Mouse (Mus musculus) 3T3-L1 (cell line): ENCODE data around the gene Sned1.
"Not testable (repeated sequence)": the region's sequence is repeated elsewhere in the genome, so short reads cannot be mapped to it uniquely, and the experiment has no call there.

Experiments
- DNase-seq: peaks from one replicate; pipeline ENCODE4 v3.0.0-alpha.2; 2015; ENCODE audit warnings: low read depth, low spot score

Gene Sned1

GRCm38 (mm10) chr1:93229221-93229620 is 6.4 kb upstream of the Sned1 start:
- DNase-seq: peak; percentile 75

- peak; percentile 64 for DNase-seq
Measured at GRCm38 (mm10) chr1:93229626-93230025, 6.0 kb upstream of the Sned1 start.

GRCm38 (mm10) chr1:93236545-93236924 is 894 bp downstream of the Sned1 start:
- DNase-seq: peak; percentile 59

GRCm38 (mm10) chr1:93237676-93238075 is 2.0 kb downstream of the Sned1 start:
- no peak for DNase-seq

GRCm38 (mm10) chr1:93238201-93238600 is 2.6 kb downstream of the Sned1 start:
- no peak for DNase-seq

- DNase-seq: peak; percentile 62
Measured at GRCm38 (mm10) chr1:93245936-93246335, 10.3 kb downstream of the Sned1 start.

GRCm38 (mm10) chr1:93252586-93252985 is 16.9 kb downstream of the Sned1 start:
- DNase-seq: peak; percentile 40

- DNase-seq: no peak
Measured at GRCm38 (mm10) chr1:93255761-93256160, 20.1 kb downstream of the Sned1 start.

- DNase-seq: no peak
Measured at GRCm38 (mm10) chr1:93257560-93257959, 21.9 kb downstream of the Sned1 start.

- peak; percentile 56 for DNase-seq
Measured at GRCm38 (mm10) chr1:93267207-93267606, 31.6 kb downstream of the Sned1 start.

GRCm38 (mm10) chr1:93268246-93268645 is 32.6 kb downstream of the Sned1 start:
- DNase-seq: peak; percentile 65

- peak; percentile 69 for DNase-seq
Measured at GRCm38 (mm10) chr1:93270516-93271240, 35.0 kb downstream of the Sned1 start.

- no peak for DNase-seq
Measured at GRCm38 (mm10) chr1:93271751-93272150, 36.1 kb downstream of the Sned1 start.

- peak; percentile 33 for DNase-seq
Measured at GRCm38 (mm10) chr1:93272409-93272821, 36.8 kb downstream of the Sned1 start.

GRCm38 (mm10) chr1:93275561-93275960 is 39.9 kb downstream of the Sned1 start:
- DNase-seq: no peak

GRCm38 (mm10) chr1:93277041-93277440 is 41.4 kb downstream of the Sned1 start:
- no peak for DNase-seq

- DNase-seq: peak; percentile 39
Measured at GRCm38 (mm10) chr1:93289678-93290214, 54.1 kb downstream of the Sned1 start.

- DNase-seq: no peak
Measured at GRCm38 (mm10) chr1:93290956-93291355, 55.3 kb downstream of the Sned1 start.

GRCm38 (mm10) chr1:93291591-93291990 is 56.0 kb downstream of the Sned1 start:
- DNase-seq: no peak

GRCm38 (mm10) chr1:93292006-93292405 is 56.4 kb downstream of the Sned1 start:
- DNase-seq: no peak

GRCm38 (mm10) chr1:93294491-93294890 is 58.9 kb downstream of the Sned1 start:
- not testable (repeated sequence) for DNase-seq

GRCm38 (mm10) chr1:93299791-93300190 is 64.2 kb downstream of the Sned1 start:
- no peak for DNase-seq

- peak; percentile 23 for DNase-seq
Measured at GRCm38 (mm10) chr1:93300578-93300977, 64.9 kb downstream of the Sned1 start.
